Mouse (Mus musculus) spleen, postnatal 36 days (tissue): ENCODE measurements at regions not wholly inside any gene's neighbourhood (a gene's known extent, or its start where the extent isn't known, plus 50 kb on each side); places are given as distances from the start of the nearest gene placed in this dataset.
A peak's percentile ranks its signal among the peaks of the same experiment; 100 is the strongest.

Experiments used
- DNase-seq, 2 experiments: peaks; one replicate each; pipeline ENCODE4 v3.0.0; 2022; ENCODE audit warnings: low spot score in 2 of 2, mixed read lengths in 1 of 2

DNA sequence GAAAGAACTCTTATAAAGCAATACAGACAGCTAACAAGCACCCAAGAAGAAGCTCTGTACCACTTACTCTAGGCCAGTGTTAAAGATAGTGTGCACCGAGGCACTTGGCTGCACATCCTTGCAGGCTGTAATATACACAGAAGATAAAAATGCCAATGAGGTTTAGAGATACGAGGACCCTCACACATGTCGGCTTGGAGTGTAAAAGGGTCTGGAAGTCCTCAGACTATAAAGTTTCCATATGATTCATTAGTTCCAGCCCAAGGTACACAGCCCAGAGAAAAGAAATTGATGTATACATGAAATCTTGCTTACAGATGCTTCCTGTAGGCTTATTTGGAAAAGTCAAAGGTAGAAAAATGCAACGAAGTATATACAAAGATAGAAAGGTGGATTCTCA lies 800.3 kb upstream of the Lrrc6 start:
- no peak for DNase-seq

DNA sequence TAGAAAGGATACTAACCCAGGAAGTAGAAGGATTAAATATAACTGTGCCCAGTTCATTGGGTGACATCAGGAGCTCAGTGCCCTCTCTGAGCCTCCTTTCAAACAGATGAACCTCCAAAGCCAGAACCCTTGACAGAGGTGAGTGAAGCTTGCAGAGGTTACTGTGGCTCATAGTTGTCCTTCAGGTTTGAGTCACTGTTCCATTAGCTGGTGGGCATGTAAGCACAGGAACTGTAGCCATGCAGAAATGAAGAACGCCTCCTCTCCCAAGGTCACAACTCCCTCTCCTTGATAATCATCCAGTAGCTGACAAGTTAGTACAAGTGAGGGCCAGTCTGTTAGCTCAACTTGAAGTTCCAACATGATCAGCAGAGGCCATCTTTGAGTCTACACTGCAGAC lies 794.1 kb upstream of the Lrrc6 start:
- no peak for DNase-seq

DNA sequence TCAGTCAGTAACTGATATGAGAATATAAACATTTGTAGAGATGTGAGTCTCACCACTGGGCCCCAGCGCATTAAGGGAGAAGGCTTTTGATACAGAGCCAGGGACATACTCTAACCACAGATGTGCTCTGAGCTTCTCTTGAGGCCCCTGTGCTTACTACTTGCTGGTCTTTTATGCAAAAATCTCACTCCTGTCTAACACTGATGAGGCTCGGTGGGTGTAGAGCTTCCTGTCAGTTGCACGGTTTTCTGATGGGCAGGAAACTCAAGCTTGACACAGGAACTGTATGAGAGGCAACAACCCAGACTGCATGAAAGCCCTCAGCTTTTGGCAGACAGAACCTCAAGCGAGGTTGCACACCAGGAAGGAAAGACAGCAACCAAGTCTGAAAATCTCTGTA lies 789.0 kb upstream of the Lrrc6 start:
- DNase-seq = peak; percentile 79

- no peak for DNase-seq
These were observed 784.2 kb upstream of the Lrrc6 start for GRCm38 (mm10) chr15:67284941-67285340.

DNA sequence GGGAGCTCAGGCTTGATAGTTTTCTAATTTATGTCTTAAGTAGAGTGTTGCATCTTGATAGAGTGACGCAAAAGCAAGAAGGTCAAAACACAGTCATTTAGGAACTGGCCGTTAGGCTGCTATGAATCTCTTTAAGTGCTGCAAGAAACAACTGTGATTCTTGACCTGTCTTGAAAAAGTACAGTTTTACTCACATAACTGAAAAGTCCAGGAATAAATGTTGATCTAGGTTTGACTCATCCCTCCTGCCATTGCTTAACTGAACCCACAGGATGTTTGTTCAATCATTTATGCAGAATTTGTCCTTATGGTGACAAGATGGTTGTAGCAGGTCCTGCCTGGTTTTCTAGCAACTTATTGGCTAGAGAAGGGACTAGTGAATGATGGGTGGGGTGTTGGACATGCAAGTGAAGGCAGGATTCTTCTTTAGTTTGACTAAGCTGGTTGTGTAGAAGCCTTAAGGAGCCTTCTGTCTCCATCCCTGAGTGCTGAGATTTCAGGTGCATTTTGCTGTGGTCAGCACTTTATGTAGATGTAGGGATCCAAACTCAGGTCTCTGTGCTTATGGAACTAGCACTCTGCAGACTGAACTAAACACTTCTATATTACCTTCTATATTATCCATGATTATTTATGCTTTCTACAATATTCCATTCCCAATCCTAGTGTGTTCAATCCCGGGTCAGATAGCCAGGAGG lies 782.7 kb upstream of the Lrrc6 start:
- DNase-seq = no peak

DNA sequence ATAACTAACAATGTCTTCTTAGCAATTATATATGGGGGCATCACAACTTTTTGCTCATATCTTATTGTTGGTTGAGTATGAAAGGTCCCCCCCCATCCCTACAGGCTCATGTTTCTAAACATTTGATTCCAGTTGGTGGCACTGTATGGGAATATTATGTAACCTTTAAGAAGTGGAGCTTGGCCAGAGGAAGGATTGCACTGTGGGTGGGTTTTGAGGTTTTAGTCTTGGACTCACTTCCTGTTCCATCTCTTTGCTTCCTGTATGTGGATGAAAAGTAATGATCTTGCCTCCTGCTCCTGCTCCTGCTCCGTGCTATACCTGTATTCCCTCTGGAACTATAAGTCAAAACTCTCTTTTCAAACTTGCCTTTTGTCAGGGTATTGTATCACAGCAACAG lies 778.2 kb upstream of the Lrrc6 start:
- no peak for DNase-seq

DNA sequence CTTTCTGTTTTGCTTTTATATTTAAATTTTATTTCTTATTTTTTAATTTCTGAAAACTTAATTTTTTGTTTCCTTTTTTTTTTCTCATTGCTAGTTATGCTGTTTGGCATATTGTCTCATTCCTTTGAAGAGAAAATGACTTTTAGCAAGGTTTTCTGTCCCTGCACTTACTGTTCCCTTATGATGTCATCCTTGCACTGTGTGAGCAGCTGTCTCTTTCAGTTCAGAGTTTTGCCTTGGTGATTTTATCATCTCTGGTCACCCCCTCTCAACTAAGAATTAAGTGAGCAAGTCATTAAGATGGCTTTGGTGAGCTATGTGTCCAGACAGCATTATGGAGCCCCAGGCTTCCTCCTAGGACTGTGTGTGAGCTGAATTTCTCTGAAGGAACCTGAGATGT lies 774.3 kb upstream of the Lrrc6 start:
- DNase-seq = no peak

DNA sequence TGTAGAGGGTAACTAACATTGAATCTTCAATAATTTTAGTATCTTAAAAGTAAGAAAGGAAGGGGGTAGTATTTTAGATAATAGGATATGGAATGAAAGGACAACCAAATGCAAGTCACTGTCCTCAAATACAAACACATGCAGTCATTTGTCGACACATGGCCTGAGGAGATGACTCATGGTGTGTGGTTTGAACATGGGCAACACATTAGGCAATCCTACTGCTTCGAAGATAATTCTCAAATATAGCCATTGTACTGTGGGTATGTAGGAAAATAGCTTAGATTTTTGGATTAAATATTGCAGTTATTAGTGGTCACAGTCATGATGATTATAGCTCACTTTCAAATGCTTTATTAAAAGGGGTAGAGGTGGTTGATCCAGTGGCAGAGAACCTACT lies 771.7 kb upstream of the Lrrc6 start:
- no peak for DNase-seq

- DNase-seq = no peak
These were observed 763.0 kb upstream of the Lrrc6 start for GRCm38 (mm10) chr15:67263723-67264122.

- DNase-seq = no peak
These were observed 762.6 kb upstream of the Lrrc6 start for GRCm38 (mm10) chr15:67263313-67263712.

GRCm38 (mm10) chr15:67262269-67262668 lies 761.6 kb upstream of the Lrrc6 start:
- no peak for DNase-seq

DNA sequence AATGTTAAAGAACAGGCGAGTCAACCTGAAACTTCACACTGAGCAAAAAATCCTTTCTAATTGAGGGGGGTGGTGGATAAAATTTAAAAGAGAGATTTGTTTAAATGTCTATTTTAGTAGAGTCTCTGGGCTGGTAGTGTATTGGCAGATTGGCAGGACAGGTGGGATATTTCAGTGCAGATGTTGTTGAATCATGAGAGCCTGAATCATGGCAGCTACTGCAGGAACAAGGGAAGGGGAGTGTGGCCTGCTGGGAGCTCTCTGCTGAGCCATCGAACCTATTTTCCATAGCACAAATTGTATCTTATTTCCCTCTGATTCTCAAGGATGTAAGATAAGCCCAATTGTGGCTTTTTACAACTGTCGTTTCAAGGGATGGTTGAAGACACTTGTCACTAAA lies 760.0 kb upstream of the Lrrc6 start:
- DNase-seq = no peak

GRCm38 (mm10) chr15:67249147-67249546 lies 748.4 kb upstream of the Lrrc6 start:
- no peak for DNase-seq

DNA sequence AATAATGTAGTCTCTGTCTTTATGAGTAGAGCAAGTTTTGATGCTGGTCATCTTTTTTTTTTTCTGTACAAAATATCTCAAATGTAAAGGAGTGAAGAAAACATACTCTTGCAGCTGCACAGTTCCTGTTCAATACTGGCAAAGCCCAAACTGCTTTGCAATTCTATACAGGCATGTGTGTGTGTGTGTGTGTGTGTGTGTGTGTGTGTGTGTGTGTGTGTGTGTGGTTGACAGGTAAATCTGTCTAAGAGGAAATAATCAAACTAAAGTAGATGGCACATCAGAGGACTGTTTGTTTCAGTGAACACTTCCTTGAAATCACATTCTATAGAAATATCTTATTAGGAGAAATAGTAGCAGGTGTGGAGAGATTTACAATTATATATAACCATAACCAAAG lies 747.8 kb upstream of the Lrrc6 start:
- DNase-seq = no peak

DNA sequence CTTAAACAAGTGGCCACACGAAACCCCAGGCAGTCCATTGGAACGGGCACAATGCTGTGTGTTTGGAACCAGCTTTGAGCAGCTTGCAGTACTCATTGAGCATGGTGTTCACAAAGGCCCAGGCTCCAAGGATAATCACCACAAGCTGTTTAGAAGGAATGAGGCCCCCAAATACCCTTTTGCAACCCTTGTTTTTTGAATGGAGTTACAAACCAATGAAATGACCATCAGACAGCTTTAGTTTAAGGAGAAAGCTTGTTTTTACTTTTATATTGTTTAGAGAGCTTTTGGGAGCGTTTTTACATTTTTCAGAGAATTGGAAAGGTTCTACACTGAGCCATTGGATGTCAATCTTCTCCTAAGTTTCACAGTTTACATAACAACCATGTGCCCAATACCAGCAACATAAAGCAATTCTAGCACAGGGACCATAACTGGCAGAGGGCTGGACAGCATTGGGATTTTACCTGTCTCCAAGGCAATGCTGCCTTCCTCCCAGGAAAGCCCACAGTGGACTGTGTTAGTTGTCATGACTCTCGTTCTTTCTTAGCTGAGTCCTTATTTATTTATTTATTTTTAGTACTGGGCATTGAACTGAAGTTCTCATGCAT lies 745.1 kb upstream of the Lrrc6 start:
- no peak for DNase-seq

DNA sequence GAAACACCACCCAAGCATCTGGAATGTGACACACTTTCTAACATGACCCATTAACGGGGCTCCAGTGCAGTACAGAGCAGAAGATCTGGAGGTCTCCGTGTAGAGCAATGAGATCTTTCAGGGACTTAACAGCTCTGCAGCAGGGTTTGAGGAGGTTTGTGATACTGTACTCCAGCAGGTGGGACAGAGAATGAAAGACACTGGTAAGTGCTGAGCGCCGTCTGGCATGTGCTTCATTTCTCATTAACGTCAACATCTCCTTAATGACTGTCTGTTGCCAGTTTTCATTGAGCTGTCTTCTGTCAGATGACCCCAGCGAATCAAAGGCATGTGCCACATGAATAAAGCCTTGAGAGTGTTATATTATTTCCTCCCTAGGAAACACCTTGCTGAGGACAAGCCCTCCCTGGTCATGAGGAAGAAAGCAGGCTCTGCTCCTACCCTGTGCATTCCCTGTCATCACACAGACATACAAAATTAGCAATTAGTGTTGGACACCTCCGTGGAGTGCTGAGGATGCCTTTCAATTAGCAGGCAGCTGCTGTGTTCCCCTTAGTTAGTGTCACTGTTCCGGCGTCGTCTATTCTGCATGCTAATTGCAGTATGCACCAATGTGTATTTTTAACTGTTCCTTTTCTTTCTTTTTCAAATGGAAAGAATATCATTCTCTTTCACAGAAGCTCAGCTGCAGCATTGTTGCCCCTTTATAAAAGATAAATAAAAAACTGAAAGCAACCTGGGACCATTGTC lies 744.4 kb upstream of the Lrrc6 start:
- no peak for DNase-seq

DNA sequence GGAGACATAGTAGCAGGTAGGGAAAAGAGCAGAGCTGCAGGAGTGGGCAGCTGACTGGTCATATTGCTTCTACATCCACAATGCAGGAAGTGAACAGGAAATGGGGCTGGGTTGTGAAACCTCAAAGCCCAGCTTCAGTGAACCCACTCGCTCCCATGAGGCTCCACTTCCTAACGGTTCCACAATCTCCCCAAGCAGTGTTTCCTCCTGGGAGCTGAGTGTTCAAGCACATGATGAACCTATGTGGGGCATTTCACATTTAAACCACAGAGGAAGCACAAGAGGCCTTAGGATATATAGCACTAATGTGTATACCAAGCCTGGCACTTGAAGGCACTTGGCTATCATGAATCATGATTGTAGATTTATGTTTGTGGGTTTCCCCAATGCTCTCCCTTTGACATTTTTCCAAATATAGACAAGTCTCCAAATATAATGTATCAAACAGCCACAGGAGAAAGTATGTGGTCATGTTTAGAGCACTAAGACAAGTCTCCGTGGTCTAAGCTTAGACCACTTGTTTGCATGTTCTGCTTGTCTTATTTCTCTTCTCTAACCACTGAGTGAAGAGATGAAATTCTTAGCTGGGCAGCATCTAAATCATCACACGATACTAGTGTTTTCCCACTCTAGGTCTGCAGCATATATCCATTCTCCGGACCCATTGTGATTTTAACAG lies 734.5 kb upstream of the Lrrc6 start:
- peak; percentile 32 to 36 for DNase-seq

DNA sequence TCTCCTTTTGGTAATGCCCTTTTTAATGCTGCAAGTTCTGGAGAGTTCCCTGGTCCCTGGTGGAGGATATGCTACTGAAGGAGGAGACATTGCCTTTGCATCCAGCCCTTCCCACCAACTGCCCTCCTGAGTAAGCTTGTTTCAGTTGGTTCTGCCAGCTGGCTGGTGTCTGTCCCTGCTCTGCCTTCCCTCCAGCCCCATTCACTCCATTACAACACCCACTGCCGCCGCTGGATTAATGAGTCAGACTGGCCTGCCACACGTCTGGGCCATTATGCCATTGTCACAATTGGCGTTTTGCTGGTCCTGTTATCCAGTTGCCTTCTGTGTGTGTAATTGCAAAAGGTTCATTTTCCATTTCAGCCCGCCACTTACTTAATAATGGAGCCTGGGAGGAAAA lies 728.6 kb upstream of the Lrrc6 start:
- no peak for DNase-seq

DNA sequence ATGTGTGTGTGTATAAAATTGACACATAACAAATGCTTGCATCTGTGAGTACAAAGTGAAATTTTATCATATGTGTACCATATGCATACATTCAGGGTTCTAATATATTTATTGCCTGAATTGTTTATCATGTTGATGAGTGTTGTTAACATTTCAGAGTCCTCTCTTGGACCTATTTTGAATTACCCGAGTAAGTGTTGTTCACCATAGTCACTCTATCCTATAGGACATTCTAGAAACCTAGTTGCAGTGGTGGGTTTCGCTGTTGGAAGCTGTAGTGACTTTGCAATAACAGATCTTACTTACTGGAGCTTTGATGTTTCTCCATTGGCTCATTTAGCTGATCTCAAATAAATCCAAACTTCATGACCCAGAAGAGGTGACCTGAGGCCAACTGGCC lies 727.9 kb upstream of the Lrrc6 start:
- no peak for DNase-seq

- no peak for DNase-seq
These were observed 726.9 kb upstream of the Lrrc6 start for GRCm38 (mm10) chr15:67227456-67228164.

DNA sequence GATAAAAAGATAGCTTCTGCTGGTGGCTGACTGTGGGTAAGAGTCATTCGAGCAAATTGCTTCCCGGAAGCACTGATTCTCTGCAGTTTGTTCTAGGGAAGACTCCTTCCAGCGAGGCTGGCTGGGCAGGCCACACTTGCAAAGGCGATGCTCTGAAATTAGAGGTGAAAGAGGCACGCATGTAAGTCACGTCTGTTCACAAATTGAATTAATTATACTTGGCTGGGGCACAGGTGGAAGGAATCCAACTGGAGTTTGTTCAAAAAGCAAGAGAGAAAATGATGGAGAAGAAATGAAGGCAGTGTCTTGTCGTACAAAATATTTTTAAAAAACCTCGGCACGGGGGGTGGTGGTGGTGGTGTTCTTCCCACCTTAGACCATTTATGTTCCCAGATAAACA lies 726.2 kb upstream of the Lrrc6 start:
- no peak for DNase-seq
